12 mouse cellular contexts compared by ENCODE assay signal in genomic region chr5:36111516-36111915, GRCm38 (mm10).
"Had no signal": no experiment of that assay in that cellular context is flagged by ENCODE, and none has a peak within 500 bp of the region (broad histone marks: within the 10 kb centered on the region; RNA-seq: fewer than 3 reads in every experiment).

No protein-coding gene starts in this region.

- H3K9me3 ChIP-seq: limb, embryonic 10.5 days; liver, embryonic 15.5 days; midbrain, embryonic 12.5 days; neural tube, embryonic 13.5 days; stomach, embryonic 15.5 days had no signal

- H3K27ac ChIP-seq: limb, embryonic 10.5 days; liver, embryonic 15.5 days; midbrain, embryonic 12.5 days; neural tube, embryonic 13.5 days; stomach, embryonic 15.5 days had no signal

- DNase-seq: kidney, postnatal 10 days; lung, adult 2 months; right cerebral cortex, postnatal 14 days; thymus, postnatal 36 days had no signal

- H3K9ac ChIP-seq: liver, embryonic 15.5 days; midbrain, embryonic 12.5 days; neural tube, embryonic 13.5 days; stomach, embryonic 15.5 days had no signal

- H3K4me1 ChIP-seq: liver, embryonic 15.5 days; stomach, embryonic 15.5 days had no signal

- H3K4me2 ChIP-seq: liver, embryonic 11.5 days; liver, embryonic 15.5 days; midbrain, embryonic 12.5 days; neural tube, embryonic 13.5 days; stomach, embryonic 15.5 days had no signal

- ATAC-seq: lung, postnatal 0 days; midbrain, embryonic 16.5 days had no signal

- H3K27me3 ChIP-seq: liver, embryonic 15.5 days; stomach, embryonic 15.5 days had no signal

- H3K36me3 ChIP-seq: limb, embryonic 10.5 days; liver, embryonic 15.5 days; midbrain, embryonic 12.5 days; neural tube, embryonic 13.5 days; stomach, embryonic 15.5 days had no signal

- H3K4me3 ChIP-seq: limb, embryonic 10.5 days; liver, embryonic 15.5 days; midbrain, embryonic 12.5 days; neural tube, embryonic 13.5 days; stomach, embryonic 15.5 days had no signal
